Mouse (Mus musculus) heart, adult 11 months (tissue): ENCODE measurements around the gene Eomes.
A peak's percentile ranks its signal among the peaks of the same experiment; 100 is the strongest.

Experiments
- DNase-seq: peaks from one replicate; pipeline ENCODE4 v3.0.0; 2022

The Eomes gene

GRCm38 (mm10) chr9:118488138-118488895 is 10.3 kb downstream of the Eomes start:
- DNase-seq: peak; percentile 93

- DNase-seq: no peak
These were observed 11.0 kb downstream of the Eomes start for GRCm38 (mm10) chr9:118488896-118489578.

- peak; percentile 94 for DNase-seq
These were observed 11.6 kb downstream of the Eomes start for GRCm38 (mm10) chr9:118489579-118490019.

GRCm38 (mm10) chr9:118491195-118491594 is 13.2 kb downstream of the Eomes start:
- DNase-seq: no peak

- no peak for DNase-seq
These were observed 15.1 kb downstream of the Eomes start for GRCm38 (mm10) chr9:118492932-118493698.

- DNase-seq: no peak
These were observed 16.1 kb downstream of the Eomes start for GRCm38 (mm10) chr9:118494106-118494505.

- no peak for DNase-seq
These were observed 17.9 kb downstream of the Eomes start for GRCm38 (mm10) chr9:118495933-118496332.

- DNase-seq: no peak
These were observed 18.9 kb downstream of the Eomes start for GRCm38 (mm10) chr9:118496952-118497351.

- DNase-seq: peak; percentile 9
These were observed 20.0 kb downstream of the Eomes start for GRCm38 (mm10) chr9:118498061-118498460.

- DNase-seq: no peak
These were observed 23.0 kb downstream of the Eomes start for GRCm38 (mm10) chr9:118500963-118501362.

- DNase-seq: no peak
These were observed 26.6 kb downstream of the Eomes start for GRCm38 (mm10) chr9:118504656-118505055.

- DNase-seq: peak; percentile 99
These were observed 28.0 kb downstream of the Eomes start, which contains the start of gene Golga4 for GRCm38 (mm10) chr9:118506020-118506403. Gene Golga4, plus strand, starts transcription at chr9:118506267.

GRCm38 (mm10) chr9:118506404-118507231 is 28.6 kb downstream of the Eomes start:
- peak; percentile 96 for DNase-seq

GRCm38 (mm10) chr9:118507552-118507951 is 29.5 kb downstream of the Eomes start:
- DNase-seq: peak; percentile 79

- peak; percentile 48 for DNase-seq
These were observed 30.6 kb downstream of the Eomes start for GRCm38 (mm10) chr9:118508601-118509000.

- peak; percentile 90 for DNase-seq
These were observed 33.1 kb downstream of the Eomes start for GRCm38 (mm10) chr9:118510941-118511690.

- peak; percentile 93 for DNase-seq
These were observed 34.7 kb downstream of the Eomes start for GRCm38 (mm10) chr9:118512681-118513233.

GRCm38 (mm10) chr9:118515476-118515875 is 37.5 kb downstream of the Eomes start:
- peak; percentile 79 for DNase-seq

- DNase-seq: no peak
These were observed 38.1 kb downstream of the Eomes start for GRCm38 (mm10) chr9:118516162-118516561.

GRCm38 (mm10) chr9:118517619-118518018 is 39.6 kb downstream of the Eomes start:
- peak; percentile 78 for DNase-seq

- DNase-seq: no peak
These were observed 41.1 kb downstream of the Eomes start for GRCm38 (mm10) chr9:118519101-118519500.
